10 mouse cellular contexts compared by ENCODE assay signal in genomic region chr10:81550257-81550656, GRCm38 (mm10). TPM values are rescaled to one million over a fixed set of nuclear protein-coding genes. Genes with fewer than 3 reads are reported as not detected.
DNase-seq lines count a peak whose midpoint lies in the region; ATAC-seq and TF ChIP-seq lines count a peak whose summit lies in the region.
"Had no signal": no experiment of that assay in that cellular context is flagged by ENCODE, and none has a peak within 500 bp of the region (broad histone marks: within the 10 kb centered on the region; RNA-seq: fewer than 3 reads in every experiment).

No protein-coding gene starts in this region.

- DNase-seq in kidney, adult 18-20 months = peak; percentile 69
- DNase-seq in brain, embryonic 14.5 days (ENCODE audit: low read depth) = peak; percentile 51
- DNase-seq in heart, postnatal 14 days = peak; percentile 73 to 81
- peak; percentile 59 for DNase-seq in lung, postnatal 0 days (ENCODE audit: low spot score)
- peak; percentile 79 for DNase-seq in stomach, postnatal 0 days (ENCODE audit: low spot score)
- no peak for DNase-seq in ovary, adult 18-20 months (ENCODE audit: low spot score)

- H3K4me3 ChIP-seq in kidney, embryonic 15.5 days (replicated peaks) = no peak overlapping the region
- H3K4me3 ChIP-seq in E14TG2a.4 (replicated peaks; ENCODE audit: low read length) = no peak overlapping the region
- no peak overlapping the region for H3K4me3 ChIP-seq in lung, postnatal 0 days (ENCODE audit: low read depth, low read length)
- H3K4me3 ChIP-seq in stomach, postnatal 0 days (ENCODE audit: low read depth, low read length) = no peak overlapping the region
- H3K4me3 ChIP-seq: erythroblast, embryonic 14.5 days; megakaryocyte, embryonic 14.5 days had no signal

- peaks cover 25% of the 10 kb centered on the region for H3K4me1 ChIP-seq in kidney, embryonic 15.5 days
- H3K4me1 ChIP-seq in E14TG2a.4 (replicated peaks; ENCODE audit: low read depth, low read length) = peaks cover 61% of the 10 kb centered on the region
- H3K4me1 ChIP-seq in lung, postnatal 0 days (ENCODE audit: insufficient read depth, low read depth, low read length) = peaks cover 3% of the 10 kb centered on the region; the same call in 1 of the 2 replicates
- H3K4me1 ChIP-seq in stomach, postnatal 0 days (replicated peaks; ENCODE audit: control insufficient read depth, insufficient read depth) = no peaks in the 10 kb centered on the region

- TF ChIP-seq CTCF in E14TG2a.4 (conservative IDR thresholded peaks at IDR 0.05; ENCODE audit: low read length) = peak; percentile 91
- TF ChIP-seq CTCF in brain, embryonic 14.5 days (IDR thresholded peaks at IDR 0.05; ENCODE audit: borderline replicate concordance, extremely low read depth, insufficient read depth, insufficient read length) = peak; percentile 82
- TF ChIP-seq CTCF in lung, postnatal 0 days (IDR thresholded peaks at IDR 0.05) = peak; percentile 83
- TF ChIP-seq CTCF in stomach, postnatal 0 days (IDR thresholded peaks at IDR 0.05; ENCODE audit: low read depth) = peak; percentile 82

- H3K4me2 ChIP-seq in kidney, embryonic 15.5 days = no peak overlapping the region
- H3K4me2 ChIP-seq in lung, postnatal 0 days (replicated peaks; ENCODE audit: low read depth, low read length) = no peak overlapping the region
- no peak overlapping the region for H3K4me2 ChIP-seq in stomach, postnatal 0 days (replicated peaks; ENCODE audit: low read depth)

- no peak overlapping the region for H3K27ac ChIP-seq in kidney, embryonic 15.5 days
- no peak overlapping the region for H3K27ac ChIP-seq in lung, postnatal 0 days (ENCODE audit: low read length)
- H3K27ac ChIP-seq in stomach, postnatal 0 days (replicated peaks) = no peak overlapping the region

- no peaks in the 10 kb centered on the region for H3K9me3 ChIP-seq in kidney, embryonic 15.5 days (replicated peaks)
- H3K9me3 ChIP-seq in E14TG2a.4 (ENCODE audit: low read length) = peaks cover 3% of the 10 kb centered on the region; the same call in 1 of the 2 replicates
- no peaks in the 10 kb centered on the region for H3K9me3 ChIP-seq in lung, postnatal 0 days (ENCODE audit: low read length)
- no peaks in the 10 kb centered on the region for H3K9me3 ChIP-seq in stomach, postnatal 0 days (ENCODE audit: control insufficient read depth, low read length)

- no peaks in the 10 kb centered on the region for H3K36me3 ChIP-seq in kidney, embryonic 15.5 days
- H3K36me3 ChIP-seq in E14TG2a.4 (ENCODE audit: insufficient read depth, low read length) = no peaks in the 10 kb centered on the region
- H3K36me3 ChIP-seq in lung, postnatal 0 days (ENCODE audit: insufficient read depth, low read length) = no peaks in the 10 kb centered on the region
- no peaks in the 10 kb centered on the region for H3K36me3 ChIP-seq in stomach, postnatal 0 days (ENCODE audit: control insufficient read depth, insufficient read depth, low read length)

- TF ChIP-seq POLR2A in brain, embryonic 14.5 days (IDR thresholded peaks at IDR 0.05; ENCODE audit: borderline replicate concordance, extremely low read depth, insufficient read depth, insufficient read length, poor library complexity, severe bottlenecking) = no peak

- 19% methylated on average over 7 of the region's 7 CpGs for WGBS in kidney, embryonic 15.5 days
- WGBS in lung, postnatal 0 days = 11% methylated on average over 7 of the region's 7 CpGs
- 15% methylated on average over 7 of the region's 7 CpGs for WGBS in stomach, postnatal 0 days

- intact Hi-C loops in heart, postnatal 14 days (cut with DNase I) = loop anchor here (2.0 to 10.0 kb wide), 2 partner anchors 47 to 55 kb away; partner anchors contain the start of genes BC025920 and Tle6

- H3K9ac ChIP-seq in kidney, embryonic 15.5 days = no peak overlapping the region
- no peak overlapping the region for H3K9ac ChIP-seq in lung, postnatal 0 days (replicated peaks; ENCODE audit: low read depth)
- no peak overlapping the region for H3K9ac ChIP-seq in stomach, postnatal 0 days (ENCODE audit: low read length)

- no peak for TF ChIP-seq EP300 in lung, postnatal 0 days (IDR thresholded peaks at IDR 0.05)
- no peak for TF ChIP-seq EP300 in stomach, postnatal 0 days (optimal IDR thresholded peaks at IDR 0.05)

- H3K27me3 ChIP-seq in kidney, embryonic 15.5 days = no peaks in the 10 kb centered on the region
- no peaks in the 10 kb centered on the region; the same call in none of the 2 replicates for H3K27me3 ChIP-seq in E14TG2a.4 (ENCODE audit: insufficient read depth, low read length)
- no peaks in the 10 kb centered on the region for H3K27me3 ChIP-seq in lung, postnatal 0 days (replicated peaks; ENCODE audit: insufficient read depth, low read length)
- no peaks in the 10 kb centered on the region for H3K27me3 ChIP-seq in stomach, postnatal 0 days (ENCODE audit: control insufficient read depth, insufficient read depth, low read length)
- H3K27me3 ChIP-seq: megakaryocyte, embryonic 14.5 days had no signal

- no peak for ATAC-seq in kidney, embryonic 15.5 days (replicated peaks; ENCODE audit: low FRiP score)
- ATAC-seq in lung, postnatal 0 days = no peak
- ATAC-seq in stomach, postnatal 0 days (ENCODE audit: low FRiP score, low TSS enrichment) = no peak

RNA-seq across cellular contexts. Expression of gene Gna11, which starts 5.3 kb away (rescaled TPM):
- 79.0 and 88.6 TPM in 2 replicates for polyA plus RNA-seq in kidney, embryonic 15.5 days (2015; fragmentation: Nextera tagmentation; extraction: Ambion mirVana)
- 110 and 115 TPM in 2 replicates for polyA plus RNA-seq in brain, embryonic 14.5 days (2012; rRNA removed)
- 10 to 100 TPM; 50.6 to 51.6 TPM for total RNA-seq in heart, postnatal 14 days (2021)
- polyA plus RNA-seq in lung, postnatal 0 days (2015; fragmentation: Nextera tagmentation; extraction: Ambion mirVana) = 62.5 and 63.2 TPM in 2 replicates
- 62.5 and 70.7 TPM in 2 replicates for polyA plus RNA-seq in stomach, postnatal 0 days (2015; fragmentation: Nextera tagmentation; extraction: Ambion mirVana)

RNA-seq across cellular contexts. Expression of gene Aes, which starts 9.0 kb away (rescaled TPM):
- polyA plus RNA-seq in kidney, embryonic 15.5 days (2015; fragmentation: Nextera tagmentation; extraction: Ambion mirVana) = 535 and 630 TPM in 2 replicates
- polyA plus RNA-seq in brain, embryonic 14.5 days (2012; rRNA removed) = 568 and 696 TPM in 2 replicates
- 100 to 1,000 TPM; 900 to 948 TPM for total RNA-seq in heart, postnatal 14 days (2021)
- polyA plus RNA-seq in lung, postnatal 0 days (2015; fragmentation: Nextera tagmentation; extraction: Ambion mirVana) = 467 and 473 TPM in 2 replicates
- polyA plus RNA-seq in stomach, postnatal 0 days (2015; fragmentation: Nextera tagmentation; extraction: Ambion mirVana) = 429 and 495 TPM in 2 replicates

RNA-seq across cellular contexts. Expression of gene Tle2, which starts 24.1 kb away (rescaled TPM):
- polyA plus RNA-seq in kidney, embryonic 15.5 days (2015; fragmentation: Nextera tagmentation; extraction: Ambion mirVana) = 39.3 and 45.6 TPM in 2 replicates
- polyA plus RNA-seq in brain, embryonic 14.5 days (2012; rRNA removed) = 82.1 and 123 TPM in 2 replicates
- total RNA-seq in heart, postnatal 14 days (2021) = 10 to 100 TPM in 1 of 2 experiments, 1 to 10 TPM in 1; 9.4 to 11.2 TPM
- 29.9 and 37.0 TPM in 2 replicates for polyA plus RNA-seq in lung, postnatal 0 days (2015; fragmentation: Nextera tagmentation; extraction: Ambion mirVana)
- polyA plus RNA-seq in stomach, postnatal 0 days (2015; fragmentation: Nextera tagmentation; extraction: Ambion mirVana) = 4.8 and 6.9 TPM in 2 replicates

RNA-seq across cellular contexts. Expression of gene Gna15, which starts 26.2 kb away (rescaled TPM):
- 0.89 and 1.00 TPM in 2 replicates for polyA plus RNA-seq in kidney, embryonic 15.5 days (2015; fragmentation: Nextera tagmentation; extraction: Ambion mirVana)
- 0.95 and 1.1 TPM in 2 replicates for polyA plus RNA-seq in brain, embryonic 14.5 days (2012; rRNA removed)
- under 1 TPM; 0.73 to 0.76 TPM for total RNA-seq in heart, postnatal 14 days (2021)
- polyA plus RNA-seq in lung, postnatal 0 days (2015; fragmentation: Nextera tagmentation; extraction: Ambion mirVana) = 4.2 and 4.6 TPM in 2 replicates
- 9.8 and 10.1 TPM in 2 replicates for polyA plus RNA-seq in stomach, postnatal 0 days (2015; fragmentation: Nextera tagmentation; extraction: Ambion mirVana)

RNA-seq across cellular contexts. Expression of gene S1pr4, which starts 50.3 kb away (rescaled TPM):
- polyA plus RNA-seq in kidney, embryonic 15.5 days (2015; fragmentation: Nextera tagmentation; extraction: Ambion mirVana) = 1.2 and 1.4 TPM in 2 replicates
- 0.54 and 0.59 TPM in 2 replicates for polyA plus RNA-seq in brain, embryonic 14.5 days (2012; rRNA removed)
- 1 to 10 TPM in 1 of 2 experiments, under 1 TPM in 1; 0.96 to 1.2 TPM for total RNA-seq in heart, postnatal 14 days (2021)
- polyA plus RNA-seq in lung, postnatal 0 days (2015; fragmentation: Nextera tagmentation; extraction: Ambion mirVana) = 19.0 and 19.3 TPM in 2 replicates
- polyA plus RNA-seq in stomach, postnatal 0 days (2015; fragmentation: Nextera tagmentation; extraction: Ambion mirVana) = 1.0 and 1.5 TPM in 2 replicates
